Mouse (Mus musculus) bone marrow macrophage, adult 2 months (primary cell): ENCODE data around the gene Tmem235.

ENCODE experiments used
- CTCF ChIP-seq: IDR thresholded peaks from 2 replicates; pipeline ENCODE4 v1.5.1; 2012; ENCODE audit warnings: low read depth, mild to moderate bottlenecking, low read length, moderate library complexity
- POLR2A ChIP-seq: IDR thresholded peaks from 2 replicates; pipeline ENCODE4 v1.6.1; 2012; ENCODE audit warnings: mild to moderate bottlenecking, low read depth, low read length, borderline replicate concordance

GRCm38 (mm10) chr11:117875681-117876080 lies 15.1 kb downstream of the Tmem235 start:
- no peak for TF ChIP-seq POLR2A
- TF ChIP-seq CTCF = no peak
